Mouse (Mus musculus) spleen, embryonic (tissue): ENCODE measurements around the gene Sec14l4.

Source experiments
- CTCF ChIA-PET: fragments of 350-600 bp; sonication (Branson Sonifier 250); formaldehyde crosslinking; loops from one replicate; lab custom pipeline; 2022; lab: Charles Lee

The Sec14l4 gene

DNA sequence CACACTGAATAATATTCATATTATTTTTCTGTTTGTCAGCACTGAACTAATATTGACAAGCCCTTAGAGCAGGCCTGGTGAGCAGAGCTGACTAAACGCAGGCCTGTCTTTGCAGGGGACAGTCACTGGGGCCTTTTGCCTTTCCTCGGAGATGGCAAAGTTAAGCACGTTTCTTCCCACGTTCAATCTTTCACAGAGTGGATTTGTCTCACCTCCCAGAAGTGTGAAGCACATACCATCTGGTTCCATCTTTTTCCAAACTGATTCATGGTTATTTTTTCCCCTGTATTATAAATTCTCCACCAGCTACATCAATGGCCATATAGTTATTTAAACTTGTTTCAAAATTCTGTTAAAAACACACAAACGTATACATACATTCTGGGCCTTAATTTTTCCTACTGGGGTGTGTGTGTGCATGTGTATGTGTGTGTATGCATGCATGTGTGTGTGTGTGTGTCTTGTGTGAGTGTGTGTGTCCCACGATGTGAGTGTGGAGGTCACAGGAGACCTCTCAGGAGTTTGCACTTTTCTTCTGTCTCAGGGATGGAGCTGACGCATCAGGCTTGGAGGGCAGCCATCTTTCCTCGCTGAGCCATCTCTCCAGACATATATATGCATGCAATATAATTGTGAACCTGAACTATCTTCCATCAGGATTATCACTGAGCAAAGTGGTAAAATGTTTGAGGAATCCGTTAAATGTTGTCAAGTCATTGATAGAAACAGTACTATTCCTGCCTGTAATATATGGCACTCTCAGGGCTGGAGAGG is 3.5 kb upstream of the Sec14l4 start:
- CTCF ChIA-PET: no interaction called here

DNA sequence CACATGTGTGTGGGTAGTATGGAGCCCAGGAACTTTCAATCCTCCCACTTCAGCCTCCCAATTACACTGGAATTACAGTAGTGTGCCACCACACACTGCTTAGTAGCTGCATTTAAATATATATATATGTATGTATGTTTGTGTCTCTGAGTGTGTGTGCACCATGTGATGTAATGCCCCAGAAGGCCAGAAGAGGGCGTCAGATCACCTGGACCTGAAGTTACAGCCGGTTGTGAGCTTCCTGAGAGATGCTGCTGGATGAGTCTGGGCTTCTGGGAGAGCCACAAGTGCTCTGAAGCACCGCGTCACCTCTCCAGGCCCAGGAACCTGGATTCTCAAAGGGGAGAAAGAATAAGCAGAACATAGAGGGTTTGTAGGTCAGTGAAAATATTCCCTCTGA is 1.9 kb upstream of the Sec14l4 start:
- CTCF ChIA-PET: no interaction called here

- CTCF ChIA-PET: no interaction called here
Observed at GRCm38 (mm10) chr11:4031961-4032360, 699 bp downstream of the Sec14l4 start.

DNA sequence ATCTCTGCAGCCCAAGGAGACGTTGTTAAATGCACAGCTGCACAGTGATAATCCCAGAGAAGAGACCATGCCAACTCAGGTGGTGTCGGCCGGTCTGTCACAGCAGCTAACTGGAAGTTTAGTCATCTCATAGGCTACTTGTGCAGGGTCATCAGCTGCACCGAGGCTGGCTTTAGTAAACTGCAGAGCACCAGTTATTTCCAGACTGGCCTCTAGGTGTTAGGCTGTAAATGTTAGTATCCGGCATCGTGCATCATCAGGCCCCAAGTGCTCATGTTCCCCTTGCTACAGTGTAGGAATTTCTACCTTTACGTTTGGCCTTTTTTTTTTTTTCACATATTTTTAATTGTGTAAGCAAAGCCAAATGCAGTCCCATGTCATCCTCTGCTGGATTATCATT is 2.2 kb downstream of the Sec14l4 start:
- CTCF ChIA-PET: no interaction called here

DNA sequence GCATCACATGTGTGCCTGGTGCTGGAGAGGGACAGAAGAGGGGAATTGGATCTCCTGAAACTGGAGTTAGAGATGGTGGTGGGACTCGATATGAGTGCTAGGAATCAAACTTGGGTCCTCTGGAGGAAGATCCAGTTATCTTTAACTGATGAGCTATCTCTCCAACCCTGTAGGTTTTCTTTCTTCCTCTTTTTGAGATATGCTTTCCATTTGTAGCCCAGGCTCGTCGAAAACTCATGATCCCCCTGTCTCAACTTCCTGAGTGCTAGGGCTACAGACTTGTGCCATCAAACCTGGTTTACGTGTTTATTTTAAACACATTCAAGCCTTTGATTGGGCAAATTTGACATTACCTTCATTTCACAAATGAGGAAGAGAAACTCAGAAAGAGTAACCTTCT is 2.9 kb downstream of the Sec14l4 start:
- CTCF ChIA-PET: no interaction called here

DNA sequence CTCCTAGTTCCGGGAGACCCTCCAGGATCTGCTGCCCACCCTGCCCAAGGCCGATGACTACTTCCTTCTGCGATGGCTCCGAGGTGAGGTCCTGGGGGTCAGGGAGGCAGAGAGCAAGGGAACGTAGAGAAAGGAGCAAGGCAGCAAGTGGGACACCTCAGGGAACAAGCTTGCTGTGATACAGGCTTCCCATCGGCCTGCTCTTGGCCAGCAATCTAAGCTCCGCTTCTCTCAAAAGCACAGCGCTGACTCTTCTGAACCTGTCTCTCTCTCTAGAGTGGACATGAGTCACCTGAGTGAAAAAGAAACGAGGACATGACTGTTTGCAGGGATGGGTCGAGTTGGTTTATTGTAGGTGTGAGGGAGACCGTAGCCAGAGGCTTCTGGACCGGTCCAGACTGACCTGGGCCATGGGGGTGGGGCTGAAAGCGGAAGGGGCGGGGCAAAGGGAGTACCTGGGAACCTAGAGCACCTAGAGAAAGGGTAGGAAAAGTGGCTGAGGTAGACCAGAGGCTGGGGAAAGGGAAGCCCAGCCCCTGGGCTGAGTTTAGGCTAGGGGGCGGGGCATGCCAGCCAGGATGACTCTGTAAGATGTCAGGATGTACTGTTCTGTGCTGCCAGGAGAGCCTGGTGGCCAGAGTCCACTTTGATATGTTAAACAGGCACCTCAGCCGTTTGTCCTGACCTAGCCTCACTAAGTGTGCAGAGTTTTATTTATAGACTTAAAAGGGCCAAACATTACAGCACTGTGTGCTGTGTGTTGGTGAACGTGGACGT is 4.0 kb downstream of the Sec14l4 start:
- CTCF ChIA-PET: no interaction called here

GRCm38 (mm10) chr11:4035916-4036315 is 4.7 kb downstream of the Sec14l4 start:
- CTCF ChIA-PET: no interaction called here

DNA sequence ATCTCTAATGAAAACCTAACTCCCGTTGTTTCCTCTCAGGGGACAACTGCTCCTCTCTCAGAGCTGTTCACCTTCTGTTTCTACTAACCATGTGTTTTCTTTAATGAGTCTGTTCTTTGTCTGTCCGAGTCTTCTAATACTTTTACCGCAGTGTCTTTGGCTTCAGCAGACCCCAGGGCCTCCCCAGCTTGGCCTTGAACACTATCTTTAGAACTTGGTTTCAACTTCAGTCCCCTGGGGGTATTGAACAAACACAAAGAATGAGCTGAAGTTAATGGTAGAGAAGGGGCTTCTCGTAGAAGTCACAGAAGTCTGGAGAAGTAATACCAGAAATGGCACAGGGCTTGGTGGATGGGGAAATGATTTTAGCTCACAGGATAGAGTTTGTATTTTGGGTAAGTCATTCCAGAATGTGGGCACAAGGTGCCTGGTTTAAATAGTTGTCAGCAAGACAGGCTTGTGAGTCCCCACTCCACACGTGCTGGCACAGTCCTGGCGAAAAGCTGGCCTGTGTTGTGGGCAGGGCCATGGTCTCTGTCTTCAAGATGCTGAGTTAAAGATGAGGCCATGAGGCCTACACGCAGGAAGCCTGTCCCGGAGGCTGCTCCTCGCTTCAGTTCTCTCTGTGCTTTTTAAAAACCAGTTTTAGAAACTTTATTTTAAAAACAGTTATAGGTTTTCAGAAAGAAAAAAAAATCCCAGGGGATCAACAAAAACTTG is 5.3 kb downstream of the Sec14l4 start:
- CTCF ChIA-PET: no interaction called here

GRCm38 (mm10) chr11:4039951-4040350 is 8.7 kb downstream of the Sec14l4 start:
- CTCF ChIA-PET: no interaction called here

- CTCF ChIA-PET: no interaction called here
Observed at GRCm38 (mm10) chr11:4041123-4041625, 9.9 kb downstream of the Sec14l4 start.

- CTCF ChIA-PET: no interaction called here
Observed at GRCm38 (mm10) chr11:4043081-4043480, 11.8 kb downstream of the Sec14l4 start.

GRCm38 (mm10) chr11:4046526-4046925 is 15.3 kb downstream of the Sec14l4 start:
- CTCF ChIA-PET: no interaction called here

DNA sequence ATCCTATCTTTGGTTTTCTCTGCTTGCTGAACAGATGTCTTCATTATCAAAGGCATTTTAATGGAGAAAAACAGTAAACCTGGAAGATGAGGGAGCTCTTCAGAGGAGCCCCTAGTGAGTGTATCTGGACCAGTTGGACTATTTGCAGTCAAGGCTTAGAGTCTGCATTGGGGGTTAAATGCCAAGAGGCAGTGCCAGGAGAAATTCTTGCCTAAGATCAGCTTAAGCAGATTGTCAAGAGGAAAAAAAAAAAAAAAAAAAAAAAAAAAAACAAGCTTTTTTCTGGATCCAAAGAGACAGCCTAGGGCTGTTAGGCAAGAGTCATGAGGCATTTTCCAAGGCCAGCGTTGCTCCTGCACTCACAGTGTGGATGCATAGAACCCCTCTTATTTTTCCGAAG is 16.5 kb downstream of the Sec14l4 start:
- CTCF ChIA-PET: no interaction called here

DNA sequence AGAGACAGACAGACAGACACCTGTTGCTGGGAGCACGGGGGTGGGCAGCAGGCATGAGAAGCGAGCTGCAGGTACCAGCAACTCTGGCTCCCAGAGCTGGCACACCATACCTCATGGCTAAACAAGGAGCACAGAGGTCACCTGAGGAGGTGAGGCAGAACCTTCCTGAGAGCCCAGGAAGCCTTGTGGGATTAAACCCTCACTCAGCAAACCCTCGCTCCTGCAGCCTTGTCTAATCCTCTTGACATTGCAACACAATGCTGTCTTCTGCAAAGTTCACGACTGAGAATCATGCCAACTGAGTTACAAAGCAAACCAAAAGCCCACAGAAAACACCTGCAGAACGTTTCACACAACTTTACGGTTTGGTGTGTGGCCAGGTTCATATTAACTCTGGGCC is 17.2 kb downstream of the Sec14l4 start:
- CTCF ChIA-PET: no interaction called here

DNA sequence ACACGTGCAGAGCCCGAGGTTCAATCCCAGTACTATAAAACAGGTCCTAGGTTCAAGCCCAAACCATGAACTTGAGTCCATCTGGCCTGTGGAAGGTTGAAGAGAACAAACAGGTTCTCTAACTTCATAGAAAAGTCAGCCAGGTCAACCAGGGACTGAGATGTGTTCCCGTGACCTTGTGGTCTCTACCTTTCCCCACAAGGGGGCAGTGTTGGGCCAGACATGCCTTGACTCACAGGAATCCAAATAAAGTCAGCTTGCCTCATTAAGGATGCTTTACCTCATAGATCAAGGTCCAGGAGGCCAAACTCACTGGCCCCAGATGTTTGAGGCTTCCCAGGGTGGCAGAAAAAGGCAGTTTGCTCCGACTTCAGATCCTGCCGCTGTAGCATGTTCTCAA is 22.3 kb downstream of the Sec14l4 start:
- CTCF ChIA-PET: interaction anchor here (0.5 kb wide), 1 partner anchor 39 kb away, joined by 3 read pairs; no protein-coding TSS in a partner anchor

DNA sequence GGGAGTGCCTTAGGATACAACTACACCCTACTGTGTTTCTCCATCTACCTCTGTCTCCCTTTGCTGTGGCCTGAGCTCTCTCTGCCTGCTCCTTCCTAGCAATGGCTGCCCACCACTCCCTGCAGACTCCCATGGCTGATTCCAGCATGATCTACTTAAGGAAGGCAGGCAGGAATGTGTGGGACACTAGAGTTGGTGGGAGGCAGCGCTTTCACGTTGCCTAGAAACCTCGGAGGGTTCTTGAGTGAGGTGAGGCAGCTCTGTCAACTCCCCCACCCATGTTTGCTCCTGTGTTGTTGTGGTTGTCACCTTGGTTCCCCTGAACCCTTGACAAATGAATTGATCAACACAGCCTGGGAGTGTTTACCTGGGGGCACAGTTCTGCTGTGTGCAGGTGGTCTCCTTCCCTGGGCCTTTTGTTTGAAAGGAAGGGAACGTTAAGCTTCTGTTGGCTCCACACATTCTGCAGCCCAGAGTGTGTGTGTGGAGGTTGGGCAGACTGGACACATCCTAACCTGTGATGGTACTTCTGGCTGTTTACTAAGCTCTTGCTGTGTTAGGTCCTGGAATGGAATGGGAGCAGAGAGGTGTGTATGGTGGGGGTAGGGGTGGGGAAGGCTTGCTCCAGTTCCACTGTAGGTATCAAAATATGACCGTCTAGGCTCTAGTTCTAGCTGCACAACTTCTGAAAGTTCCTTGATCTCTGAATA is 29.8 kb downstream of the Sec14l4 start:
- CTCF ChIA-PET: interaction anchor here (0.6 kb wide), 1 partner anchor 266 kb away, joined by 3 read pairs; no protein-coding TSS in a partner anchor

DNA sequence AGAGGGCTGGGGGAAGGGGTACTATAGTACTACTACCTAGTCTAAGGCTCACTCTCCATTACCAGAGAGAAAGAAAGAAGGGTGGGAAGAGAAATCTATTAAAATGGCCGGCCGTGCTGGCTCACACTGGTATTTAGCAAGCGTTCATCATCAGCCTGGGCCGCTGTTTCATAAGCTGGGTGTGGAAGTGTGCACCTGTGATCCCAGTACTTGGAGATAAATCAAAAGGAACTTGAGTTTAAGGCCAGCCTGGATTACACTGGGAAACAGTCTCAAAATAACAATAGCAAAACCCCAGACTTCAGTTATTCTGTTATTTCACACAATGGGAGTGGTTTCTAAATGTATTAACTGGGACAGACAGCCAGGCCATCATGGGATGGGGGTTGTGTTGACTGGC is 31.3 kb downstream of the Sec14l4 start:
- CTCF ChIA-PET: no interaction called here

GRCm38 (mm10) chr11:4062981-4063380 is 31.7 kb downstream of the Sec14l4 start:
- CTCF ChIA-PET: no interaction called here

- CTCF ChIA-PET: no interaction called here
Observed at GRCm38 (mm10) chr11:4064627-4065122, 33.4 kb downstream of the Sec14l4 start, which contains the start of gene Sec14l3. Gene Sec14l3, plus strand, starts transcription at chr11:4064841.

GRCm38 (mm10) chr11:4069664-4070063 is 38.4 kb downstream of the Sec14l4 start:
- CTCF ChIA-PET: no interaction called here

- CTCF ChIA-PET: no interaction called here
Observed at GRCm38 (mm10) chr11:4076633-4077032, 45.4 kb downstream of the Sec14l4 start.
